Mouse (Mus musculus) intestine, embryonic 14.5 days (tissue): ENCODE measurements at regions not wholly inside any gene's neighbourhood (a gene's known extent, or its start where the extent isn't known, plus 50 kb on each side); places are given as distances from the start of the nearest gene placed in this dataset.

ENCODE experiments used
- ATAC-seq: fragments of 200-750 bp; cut with Nextera tagmentation; replicated peaks from 2 replicates; pipeline ENCODE4 v1.8.0; 2017; ENCODE audit warnings: low read depth, moderate number of reproducible peaks, moderate TSS enrichment, moderate library complexity; ENCODE audit not compliant: low FRiP score, low TSS enrichment
- DNase-seq: peaks from one replicate; pipeline ENCODE4 v3.0.0-alpha.2; 2018; ENCODE audit warnings: low spot score
- H3K27ac ChIP-seq: fragments of 300-500 bp; sonication (generic); 2 replicates; pipeline ENCODE4 v1.5.1; 2014; ENCODE audit warnings: low read depth, mild to moderate bottlenecking, control low read depth
- H3K27me3 ChIP-seq: fragments of 300-500 bp; sonication (generic); replicated peaks from 2 replicates; pipeline ENCODE4 v1.6.1; 2014; ENCODE audit warnings: low read length, control low read depth; ENCODE audit not compliant: control insufficient read depth, insufficient read depth
- H3K36me3 ChIP-seq: fragments of 300-500 bp; sonication (generic); 2 replicates; pipeline ENCODE4 v1.6.1; 2014; ENCODE audit warnings: low read length, control low read depth; ENCODE audit not compliant: control insufficient read depth, insufficient read depth
- H3K4me1 ChIP-seq: fragments of 300-500 bp; sonication (generic); replicated peaks from 2 replicates; pipeline ENCODE4 v1.6.1; 2014; ENCODE audit warnings: low read length, control low read depth, mixed read lengths; ENCODE audit not compliant: control insufficient read depth, insufficient read depth
- H3K4me2 ChIP-seq: fragments of 300-500 bp; sonication (generic); 2 replicates; pipeline ENCODE4 v1.6.1; 2014; ENCODE audit warnings: low read length
- H3K4me3 ChIP-seq: fragments of 300-500 bp; sonication (generic); 2 replicates; pipeline ENCODE4 v1.5.1; 2014; ENCODE audit warnings: low read depth, low read length, control low read depth, mixed read lengths
- H3K9ac ChIP-seq: fragments of 300-500 bp; sonication (generic); 2 replicates; pipeline ENCODE4 v1.6.1; 2014; ENCODE audit warnings: mild to moderate bottlenecking, low read length
- H3K9me3 ChIP-seq: fragments of 300-500 bp; sonication (generic); 2 replicates; pipeline ENCODE4 v1.6.1; 2016; ENCODE audit warnings: low read length, control low read depth; ENCODE audit not compliant: control insufficient read depth
- WGBS: fragments of 180-500 bp; shearing (Covaris S2); extraction: QIAGEN DNeasy Blood & Tissue Kit; methylation state at CpG from one replicate; pipeline ENCODE4 v1.1.7; 2014; 5-methylcytosine and 5-hydroxymethylcytosine counted together

GRCm38 (mm10) chr2:117006846-117007245 lies 114.3 kb upstream of the Spred1 start:
- Histone ChIP-seq H3K36me3 (no peaks in the 10 kb centered on the region), H3K4me1 (no peaks in the 10 kb centered on the region), H3K4me3 (no peak overlapping the region), H3K9ac (no peak overlapping the region), H3K9me3 (no peaks in the 10 kb centered on the region), H3K4me2 (no peak overlapping the region), H3K27me3 (no peaks in the 10 kb centered on the region), H3K27ac (no peak overlapping the region)
- no peak for ATAC-seq
- 98% methylated on average over 2 of the region's 2 CpGs for WGBS
- no peak for DNase-seq

- Histone ChIP-seq H3K9me3 (no peaks in the 10 kb centered on the region), H3K27ac (no peak overlapping the region), H3K27me3 (no peaks in the 10 kb centered on the region), H3K4me3 (no peak overlapping the region), H3K4me1 (no peaks in the 10 kb centered on the region), H3K9ac (no peak overlapping the region), H3K36me3 (no peaks in the 10 kb centered on the region), H3K4me2 (no peak overlapping the region)
- no peak for ATAC-seq
- no peak for DNase-seq
These were observed 112.3 kb upstream of the Spred1 start for GRCm38 (mm10) chr2:117008922-117009321.

GRCm38 (mm10) chr2:117010001-117010400 lies 111.2 kb upstream of the Spred1 start:
- no peaks in the 10 kb centered on the region for H3K9me3 ChIP-seq
- WGBS: 85% methylated on average over 6 of the region's 6 CpGs
- H3K36me3 ChIP-seq: no peaks in the 10 kb centered on the region
- no peaks in the 10 kb centered on the region for H3K4me1 ChIP-seq
- H3K4me2 ChIP-seq: no peak overlapping the region
- H3K9ac ChIP-seq: no peak overlapping the region
- no peak overlapping the region for H3K4me3 ChIP-seq
- DNase-seq: no peak
- ATAC-seq: no peak
- H3K27ac ChIP-seq: no peak overlapping the region
- no peaks in the 10 kb centered on the region for H3K27me3 ChIP-seq

- no peak for DNase-seq
- Histone ChIP-seq H3K4me1 (no peaks in the 10 kb centered on the region), H3K36me3 (no peaks in the 10 kb centered on the region), H3K27ac (no peak overlapping the region), H3K4me2 (no peak overlapping the region), H3K9me3 (no peaks in the 10 kb centered on the region), H3K4me3 (no peak overlapping the region), H3K27me3 (no peaks in the 10 kb centered on the region), H3K9ac (no peak overlapping the region)
- no peak for ATAC-seq
These were observed 110.2 kb upstream of the Spred1 start for GRCm38 (mm10) chr2:117010942-117011341.

- Histone ChIP-seq H3K4me1 (peaks cover 12% of the 10 kb centered on the region; the same call in 1 of the 2 replicates), H3K27me3 (no peaks in the 10 kb centered on the region), H3K4me3 (no peak overlapping the region), H3K9me3 (no peaks in the 10 kb centered on the region), H3K36me3 (no peaks in the 10 kb centered on the region), H3K27ac (peak overlapping the region; percentile 71; the same call in 1 of the 2 replicates), H3K4me2 (no peak overlapping the region), H3K9ac (no peak overlapping the region)
- DNase-seq (no peak), ATAC-seq (no peak; the same call in 1 of the 2 replicates)
- WGBS: 50% methylated on average over 12 of the region's 12 CpGs
These were observed 103.1 kb upstream of the Spred1 start for GRCm38 (mm10) chr2:117017921-117018651.

GRCm38 (mm10) chr2:117018917-117019538 lies 102.1 kb upstream of the Spred1 start:
- Histone ChIP-seq H3K36me3 (no peaks in the 10 kb centered on the region), H3K9ac (no peak overlapping the region), H3K4me1 (peaks cover 12% of the 10 kb centered on the region; the same call in 1 of the 2 replicates), H3K27me3 (no peaks in the 10 kb centered on the region), H3K4me2 (no peak overlapping the region), H3K9me3 (no peaks in the 10 kb centered on the region), H3K27ac (peak overlapping the region; percentile 71; the same call in 1 of the 2 replicates), H3K4me3 (no peak overlapping the region)
- 26% methylated on average over 6 of the region's 6 CpGs for WGBS
- DNase-seq (peak; percentile 63), ATAC-seq (no peak)

DNA sequence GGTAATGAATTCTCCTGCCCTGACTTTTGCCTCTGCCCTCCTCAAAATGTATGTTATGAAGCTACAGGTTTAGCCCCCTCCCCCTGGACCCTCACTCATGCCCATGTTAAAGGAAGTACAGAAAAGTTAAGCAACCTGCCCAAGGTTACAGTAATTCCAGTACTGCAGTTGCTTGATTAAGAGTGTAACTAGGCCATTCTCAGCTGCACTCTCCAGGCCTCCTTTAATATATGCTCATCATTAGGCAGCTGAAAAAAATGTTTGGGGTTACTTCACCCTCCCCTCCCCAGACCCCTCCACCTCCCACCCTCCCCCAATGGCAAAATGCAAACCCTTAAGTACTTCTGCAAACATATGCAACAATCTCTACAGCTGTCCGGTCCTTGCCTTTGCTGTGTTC lies 101.6 kb upstream of the Spred1 start:
- no peaks in the 10 kb centered on the region for H3K36me3 ChIP-seq
- no peak overlapping the region for H3K9ac ChIP-seq
- peak overlapping the region; percentile 71; the same call in 1 of the 2 replicates for H3K27ac ChIP-seq
- H3K4me1 ChIP-seq: peaks cover 12% of the 10 kb centered on the region; the same call in 1 of the 2 replicates
- H3K27me3 ChIP-seq: no peaks in the 10 kb centered on the region
- H3K4me3 ChIP-seq: no peak overlapping the region
- H3K9me3 ChIP-seq: no peaks in the 10 kb centered on the region
- no peak overlapping the region for H3K4me2 ChIP-seq
- DNase-seq (no peak), ATAC-seq (no peak)
- 86% methylated on average over 1 of the region's 1 CpGs for WGBS

DNA sequence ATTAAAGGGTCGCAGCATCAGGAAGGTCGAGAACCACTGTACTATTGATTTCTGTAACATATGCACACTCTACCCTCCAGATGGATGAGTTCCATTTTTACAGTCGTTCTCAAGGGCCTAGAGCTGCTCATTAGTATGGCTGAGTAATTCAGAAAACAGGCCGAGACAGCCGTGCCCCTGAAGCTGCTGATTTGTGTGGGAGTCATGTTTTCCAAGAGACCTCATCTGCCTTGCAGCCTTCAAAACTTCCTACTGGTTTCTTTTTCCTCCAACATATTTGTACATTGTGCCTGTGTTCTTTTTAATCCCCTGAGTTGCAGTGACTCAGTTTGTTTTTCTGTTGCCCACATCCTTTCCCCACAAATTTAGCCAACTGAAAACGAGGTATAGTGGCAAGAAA lies 99.4 kb upstream of the Spred1 start:
- H3K36me3 ChIP-seq: no peaks in the 10 kb centered on the region
- H3K9ac ChIP-seq: no peak overlapping the region
- H3K4me2 ChIP-seq: no peak overlapping the region
- no peaks in the 10 kb centered on the region for H3K27me3 ChIP-seq
- no peak for ATAC-seq
- no peaks in the 10 kb centered on the region for H3K9me3 ChIP-seq
- DNase-seq: no peak
- no peak overlapping the region for H3K4me3 ChIP-seq
- WGBS: 62% methylated on average over 5 of the region's 6 CpGs
- H3K27ac ChIP-seq: no peak overlapping the region
- H3K4me1 ChIP-seq: peaks cover 12% of the 10 kb centered on the region; the same call in 1 of the 2 replicates

GRCm38 (mm10) chr2:117023436-117023835 lies 97.7 kb upstream of the Spred1 start:
- H3K9me3 ChIP-seq: no peaks in the 10 kb centered on the region
- DNase-seq (no peak), ATAC-seq (no peak)
- H3K27ac ChIP-seq: no peak overlapping the region
- no peaks in the 10 kb centered on the region for H3K27me3 ChIP-seq
- no peaks in the 10 kb centered on the region for H3K36me3 ChIP-seq
- H3K4me3 ChIP-seq: no peak overlapping the region
- no peak overlapping the region for H3K4me2 ChIP-seq
- H3K4me1 ChIP-seq: peaks cover 12% of the 10 kb centered on the region; the same call in 1 of the 2 replicates
- no peak overlapping the region for H3K9ac ChIP-seq
- 92% methylated on average over 1 of the region's 1 CpGs for WGBS
